Mouse (Mus musculus): ENCODE results near the gene Ctnna3. TPM values are rescaled to one million over a fixed set of nuclear protein-coding genes. Genes with fewer than 3 reads are reported as not detected.

Ctnna3 gene
- polyA plus RNA-seq, 1 experiment from 2014 or later: 0.03 TPM

- Histone ChIP-seq H3K9ac (no peak overlapping the region), H3K27me3 (no peaks in the 10 kb centered on the region), H3K27ac (replicated peaks) (no peak overlapping the region), H3K4me2 (no peak overlapping the region), H3K9me3 (replicated peaks) (no peaks in the 10 kb centered on the region), H3K36me3 (replicated peaks) (no peaks in the 10 kb centered on the region), H3K4me3 (replicated peaks) (no peak overlapping the region), H3K4me1 (replicated peaks) (no peaks in the 10 kb centered on the region)
- no peak for ATAC-seq (ENCODE audit: insufficient read depth)
- WGBS (ENCODE audit: insufficient replicate concordance): 49% methylated on average over 4 of the region's 4 CpGs
These were observed 284.3 kb downstream of the Ctnna3 start for GRCm38 (mm10) chr10:63714151-63714550.

- Histone ChIP-seq H3K4me1 (replicated peaks) (no peaks in the 10 kb centered on the region), H3K9ac (no peak overlapping the region), H3K27me3 (no peaks in the 10 kb centered on the region), H3K9me3 (replicated peaks) (no peaks in the 10 kb centered on the region), H3K36me3 (replicated peaks) (no peaks in the 10 kb centered on the region), H3K4me3 (replicated peaks) (no peak overlapping the region), H3K4me2 (no peak overlapping the region), H3K27ac (replicated peaks) (no peak overlapping the region)
- no peak for ATAC-seq (ENCODE audit: insufficient read depth)
- WGBS (ENCODE audit: insufficient replicate concordance): 72% methylated on average over 10 of the region's 10 CpGs
These were observed 339.0 kb downstream of the Ctnna3 start for GRCm38 (mm10) chr10:63768871-63769270.

- Histone ChIP-seq H3K4me1 (replicated peaks) (no peaks in the 10 kb centered on the region), H3K27me3 (no peaks in the 10 kb centered on the region), H3K4me3 (replicated peaks) (no peak overlapping the region), H3K9me3 (replicated peaks) (no peaks in the 10 kb centered on the region), H3K9ac (no peak overlapping the region), H3K36me3 (replicated peaks) (no peaks in the 10 kb centered on the region), H3K27ac (replicated peaks) (no peak overlapping the region), H3K4me2 (no peak overlapping the region)
- ATAC-seq (ENCODE audit: insufficient read depth): no peak
- WGBS (ENCODE audit: insufficient replicate concordance): 71% methylated on average over 7 of the region's 7 CpGs
These were observed 341.8 kb downstream of the Ctnna3 start for GRCm38 (mm10) chr10:63771656-63772055.

- no peak for ATAC-seq (ENCODE audit: insufficient read depth)
- 80% methylated on average over 10 of the region's 10 CpGs for WGBS (ENCODE audit: insufficient replicate concordance)
- no peak overlapping the region for H3K9ac ChIP-seq
These were observed 342.2 kb downstream of the Ctnna3 start for GRCm38 (mm10) chr10:63772074-63772473.

GRCm38 (mm10) chr10:63781948-63782347 is 352.1 kb downstream of the Ctnna3 start:
- Histone ChIP-seq H3K27ac (replicated peaks) (no peak overlapping the region), H3K9ac (no peak overlapping the region), H3K9me3 (replicated peaks) (no peaks in the 10 kb centered on the region), H3K27me3 (no peaks in the 10 kb centered on the region), H3K36me3 (replicated peaks) (no peaks in the 10 kb centered on the region), H3K4me3 (replicated peaks) (no peak overlapping the region), H3K4me1 (replicated peaks) (no peaks in the 10 kb centered on the region), H3K4me2 (no peak overlapping the region)
- ATAC-seq (ENCODE audit: insufficient read depth): no peak
- 57% methylated on average over 6 of the region's 6 CpGs for WGBS (ENCODE audit: insufficient replicate concordance)

More at GRCm38 (mm10) chr10:63772074-63772473, 342.2 kb downstream of the Ctnna3 start:
- Histone ChIP-seq H3K9me3 (replicated peaks) (no peaks in the 10 kb centered on the region), H3K36me3 (replicated peaks) (no peaks in the 10 kb centered on the region), H3K27ac (replicated peaks) (no peak overlapping the region), H3K27me3 (no peaks in the 10 kb centered on the region), H3K4me2 (no peak overlapping the region), H3K4me1 (replicated peaks) (no peaks in the 10 kb centered on the region), H3K4me3 (replicated peaks) (no peak overlapping the region)

- Histone ChIP-seq H3K4me3 (replicated peaks) (no peak overlapping the region), H3K4me2 (no peak overlapping the region), H3K4me1 (replicated peaks) (no peaks in the 10 kb centered on the region), H3K9ac (no peak overlapping the region), H3K27me3 (no peaks in the 10 kb centered on the region), H3K9me3 (replicated peaks) (no peaks in the 10 kb centered on the region), H3K36me3 (replicated peaks) (no peaks in the 10 kb centered on the region), H3K27ac (replicated peaks) (no peak overlapping the region)
- 65% methylated on average over 20 of the region's 20 CpGs for WGBS (ENCODE audit: insufficient replicate concordance)
- ATAC-seq (ENCODE audit: insufficient read depth): no peak
These were observed 355.1 kb downstream of the Ctnna3 start for GRCm38 (mm10) chr10:63784808-63785535.

GRCm38 (mm10) chr10:63786390-63786789 is 356.5 kb downstream of the Ctnna3 start:
- H3K36me3 ChIP-seq (replicated peaks): no peaks in the 10 kb centered on the region
- H3K27ac ChIP-seq (replicated peaks): no peak overlapping the region
- H3K9ac ChIP-seq: no peak overlapping the region
- H3K4me3 ChIP-seq (replicated peaks): no peak overlapping the region
- ATAC-seq (ENCODE audit: insufficient read depth): no peak
- WGBS (ENCODE audit: insufficient replicate concordance): 72% methylated on average over 7 of the region's 7 CpGs
- no peaks in the 10 kb centered on the region for H3K9me3 ChIP-seq (replicated peaks)
- no peaks in the 10 kb centered on the region for H3K4me1 ChIP-seq (replicated peaks)
- no peaks in the 10 kb centered on the region for H3K27me3 ChIP-seq
- no peak overlapping the region for H3K4me2 ChIP-seq

- no peaks in the 10 kb centered on the region for H3K4me1 ChIP-seq (replicated peaks)
- WGBS (ENCODE audit: insufficient replicate concordance): 65% methylated on average over 6 of the region's 6 CpGs
These were observed 374.0 kb downstream of the Ctnna3 start for GRCm38 (mm10) chr10:63803909-63804308.

GRCm38 (mm10) chr10:63805551-63805950 is 375.7 kb downstream of the Ctnna3 start:
- 0 out of 2 replicates have a peak, but pooled peaks cover 7% of the 10 kb centered on the region for H3K9me3 ChIP-seq (replicated peaks)
- H3K36me3 ChIP-seq (replicated peaks): no peaks in the 10 kb centered on the region
- no peaks in the 10 kb centered on the region for H3K27me3 ChIP-seq
- 73% methylated on average over 6 of the region's 6 CpGs for WGBS (ENCODE audit: insufficient replicate concordance)
- H3K4me3 ChIP-seq (replicated peaks): no peak overlapping the region
- H3K4me1 ChIP-seq (replicated peaks): no peaks in the 10 kb centered on the region
- H3K27ac ChIP-seq (replicated peaks): no peak overlapping the region
- no peak overlapping the region for H3K9ac ChIP-seq
- ATAC-seq (ENCODE audit: insufficient read depth): no peak
- H3K4me2 ChIP-seq: no peak overlapping the region

More at GRCm38 (mm10) chr10:63803909-63804308, 374.0 kb downstream of the Ctnna3 start:
- Histone ChIP-seq H3K27me3 (no peaks in the 10 kb centered on the region), H3K9me3 (replicated peaks) (0 out of 2 replicates have a peak, but pooled peaks cover 7% of the 10 kb centered on the region), H3K27ac (replicated peaks) (no peak overlapping the region), H3K4me3 (replicated peaks) (no peak overlapping the region), H3K9ac (no peak overlapping the region), H3K36me3 (replicated peaks) (no peaks in the 10 kb centered on the region), H3K4me2 (no peak overlapping the region)
- ATAC-seq (ENCODE audit: insufficient read depth): no peak

GRCm38 (mm10) chr10:63806254-63806653 is 376.4 kb downstream of the Ctnna3 start:
- Histone ChIP-seq H3K9me3 (replicated peaks) (0 out of 2 replicates have a peak, but pooled peaks cover 7% of the 10 kb centered on the region), H3K4me2 (no peak overlapping the region), H3K36me3 (replicated peaks) (no peaks in the 10 kb centered on the region), H3K27ac (replicated peaks) (no peak overlapping the region), H3K4me1 (replicated peaks) (no peaks in the 10 kb centered on the region), H3K4me3 (replicated peaks) (no peak overlapping the region), H3K27me3 (no peaks in the 10 kb centered on the region), H3K9ac (no peak overlapping the region)
- no peak for ATAC-seq (ENCODE audit: insufficient read depth)
- WGBS (ENCODE audit: insufficient replicate concordance): 38% methylated on average over 1 of the region's 1 CpGs

- H3K4me2 ChIP-seq: no peak overlapping the region
- no peaks in the 10 kb centered on the region for H3K27me3 ChIP-seq
- WGBS (ENCODE audit: insufficient replicate concordance): 29% methylated on average over 9 of the region's 9 CpGs
- no peak overlapping the region for H3K9ac ChIP-seq
- H3K9me3 ChIP-seq (replicated peaks): no peaks in the 10 kb centered on the region
- no peaks in the 10 kb centered on the region for H3K4me1 ChIP-seq (replicated peaks)
- no peaks in the 10 kb centered on the region for H3K36me3 ChIP-seq (replicated peaks)
- no peak overlapping the region for H3K4me3 ChIP-seq (replicated peaks)
- ATAC-seq (ENCODE audit: insufficient read depth): no peak
- H3K27ac ChIP-seq (replicated peaks): no peak overlapping the region
These were observed 380.2 kb downstream of the Ctnna3 start for GRCm38 (mm10) chr10:63810043-63810617.

Measured in liver, embryonic 15.5 days (tissue).